Mouse (Mus musculus): ENCODE measurements at regions not wholly inside any gene's neighbourhood (a gene's known extent, or its start where the extent isn't known, plus 50 kb on each side); places are given as distances from the start of the nearest gene placed in this dataset.

GRCm38 (mm10) chr8:87233805-87234331 lies 238.5 kb downstream of the Cbln1 start:
- TF ChIP-seq CTCF (conservative IDR thresholded peaks at IDR 0.05; ENCODE audit: insufficient read depth, insufficient read length, low read depth, low read length) = no peak
- no peak for TF ChIP-seq POLR2A (IDR thresholded peaks at IDR 0.05; ENCODE audit: low read depth, low read length)
